Mouse (Mus musculus): Measurements from ENCODE around the gene Flot1. TPM values are rescaled to one million over a fixed set of nuclear protein-coding genes. Genes with fewer than 3 reads are reported as not detected.

Gene Flot1
- total RNA-seq (2021): 100 to 1,000 TPM; 171 to 178 TPM

GRCm38 (mm10) chr17:35822964-35823937 lies at the start of gene Flot1:
Gene Flot1 (plus strand): TSS chr17:35823230.
- intact Hi-C loops (cut with DNase I): no loop called here
- peak; percentile 74 to 91 for DNase-seq (ENCODE audit: extremely low spot score in 1 of 2, low spot score in 2 of 2)

DNA sequence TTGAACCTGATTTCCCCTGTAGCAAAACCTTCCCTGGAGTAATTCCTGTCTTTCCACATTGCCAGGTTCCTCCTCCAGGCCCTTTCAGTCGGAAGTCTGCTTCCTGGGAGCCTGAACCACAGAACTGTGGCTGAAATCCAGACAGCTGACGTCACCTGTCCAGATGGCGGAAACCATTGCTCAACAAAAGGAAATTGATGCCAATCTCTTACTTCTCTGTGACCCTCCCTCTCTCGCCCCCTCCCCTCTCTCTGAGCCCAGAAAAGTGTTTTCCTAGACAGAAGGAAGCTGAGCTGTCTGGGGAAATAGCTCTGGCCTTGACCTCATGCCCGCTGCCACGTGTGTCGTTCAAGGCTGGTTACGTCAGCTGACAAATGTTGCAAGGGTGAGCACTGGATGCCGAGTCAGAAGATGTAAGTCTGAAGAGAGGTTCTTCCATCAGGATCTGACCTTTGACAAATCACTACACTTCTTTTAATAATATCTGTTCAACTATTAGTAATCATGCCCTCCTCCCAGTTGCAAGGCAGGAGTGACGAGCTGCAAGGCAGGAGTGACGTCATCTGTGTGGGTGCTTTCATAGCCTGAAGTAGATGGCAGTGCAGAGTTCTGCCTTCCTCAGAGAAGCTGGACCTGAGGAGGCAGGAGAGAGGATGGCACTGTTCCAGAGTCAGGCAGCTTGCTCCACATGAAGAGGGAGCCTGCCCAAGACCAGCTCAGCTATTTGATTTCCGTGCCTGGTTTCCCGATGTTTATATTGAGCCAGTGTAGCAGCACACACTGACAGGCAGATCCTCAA lies 46.0 kb upstream of the Flot1 start:
- intact Hi-C loops (cut with DNase I): no loop called here
- peak; percentile 48 to 86 for DNase-seq (ENCODE audit: extremely low spot score in 1 of 2, low spot score in 2 of 2)

DNA sequence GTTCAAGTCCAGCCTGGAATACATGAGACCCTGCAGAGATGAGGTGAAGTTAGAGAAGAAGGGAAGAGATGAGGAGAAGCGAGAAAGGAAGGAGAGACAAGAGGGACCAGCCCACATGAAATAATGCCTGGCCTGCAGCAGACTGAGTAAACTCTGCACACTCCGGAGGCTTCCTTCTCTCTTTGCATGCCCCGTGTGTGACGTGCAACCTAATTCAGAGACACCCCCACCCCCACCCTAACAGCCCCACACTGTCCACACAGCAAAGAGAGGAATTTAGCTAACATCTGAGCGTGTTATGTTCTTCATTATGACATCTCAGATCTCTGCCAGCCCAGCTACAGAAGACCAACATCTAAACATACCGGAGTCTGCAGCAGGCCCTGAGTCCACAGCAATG lies 44.1 kb upstream of the Flot1 start:
- DNase-seq (ENCODE audit: extremely low spot score in 1 of 2, low spot score in 2 of 2): no peak
- intact Hi-C loops (cut with DNase I): no loop called here

GRCm38 (mm10) chr17:35779466-35780205 lies 43.4 kb upstream of the Flot1 start:
- intact Hi-C loops (cut with DNase I): no loop called here
- peak in 1 of 2 experiments; percentile 46 for DNase-seq (ENCODE audit: extremely low spot score in 1 of 2, low spot score in 2 of 2)

DNA sequence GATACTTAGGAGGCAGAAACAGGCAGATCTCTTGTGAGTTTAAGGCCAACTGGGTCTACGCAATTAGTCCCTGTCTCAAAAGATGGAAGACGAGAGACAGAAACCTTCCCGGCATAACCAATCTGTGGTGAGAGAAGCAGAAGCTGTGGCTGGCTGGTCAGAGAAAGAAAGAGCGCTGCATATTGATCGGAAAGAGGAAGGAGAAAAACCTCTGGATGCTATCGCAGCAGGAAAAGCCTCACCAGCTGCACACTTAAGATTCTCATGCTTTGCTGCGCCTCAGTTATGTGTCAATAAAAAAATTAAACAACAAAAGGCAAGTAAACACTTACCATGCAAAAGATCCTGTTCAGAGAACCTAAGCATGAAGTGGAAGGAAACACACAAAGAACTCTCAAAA lies 42.7 kb upstream of the Flot1 start:
- intact Hi-C loops (cut with DNase I): no loop called here
- DNase-seq (ENCODE audit: extremely low spot score in 1 of 2, low spot score in 2 of 2): no peak

DNA sequence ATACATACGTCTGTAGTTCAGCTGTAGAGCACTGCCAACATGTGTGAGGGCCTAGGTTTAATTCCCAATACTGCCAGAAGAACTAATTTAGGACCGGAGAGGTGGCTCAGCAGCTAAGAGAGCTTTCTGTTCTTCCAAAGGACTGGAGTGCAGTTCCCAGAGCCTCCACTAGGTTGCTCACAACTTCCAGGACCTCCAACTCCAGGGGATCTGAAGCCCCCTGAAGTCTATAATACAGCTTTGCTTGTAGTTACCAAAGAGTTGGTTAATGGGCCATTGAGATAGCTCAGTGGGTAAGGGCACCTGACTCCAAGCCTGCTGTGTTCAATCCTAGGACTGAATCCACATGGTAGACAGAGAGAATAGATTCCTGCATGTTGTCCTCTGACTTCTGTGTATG lies 40.6 kb upstream of the Flot1 start:
- intact Hi-C loops (cut with DNase I): no loop called here

GRCm38 (mm10) chr17:35782924-35783323 lies 40.1 kb upstream of the Flot1 start:
- intact Hi-C loops (cut with DNase I): no loop called here

More for the DNA sequence above, 40.6 kb upstream of the Flot1 start:
- no peak for DNase-seq (ENCODE audit: extremely low spot score in 1 of 2, low spot score in 2 of 2)

GRCm38 (mm10) chr17:35783944-35784343 lies 39.1 kb upstream of the Flot1 start:
- intact Hi-C loops (cut with DNase I): no loop called here
- peak; percentile 17 to 58 for DNase-seq (ENCODE audit: extremely low spot score in 1 of 2, low spot score in 2 of 2)

More at GRCm38 (mm10) chr17:35782924-35783323, 40.1 kb upstream of the Flot1 start:
- DNase-seq (ENCODE audit: extremely low spot score in 1 of 2, low spot score in 2 of 2): no peak

DNA sequence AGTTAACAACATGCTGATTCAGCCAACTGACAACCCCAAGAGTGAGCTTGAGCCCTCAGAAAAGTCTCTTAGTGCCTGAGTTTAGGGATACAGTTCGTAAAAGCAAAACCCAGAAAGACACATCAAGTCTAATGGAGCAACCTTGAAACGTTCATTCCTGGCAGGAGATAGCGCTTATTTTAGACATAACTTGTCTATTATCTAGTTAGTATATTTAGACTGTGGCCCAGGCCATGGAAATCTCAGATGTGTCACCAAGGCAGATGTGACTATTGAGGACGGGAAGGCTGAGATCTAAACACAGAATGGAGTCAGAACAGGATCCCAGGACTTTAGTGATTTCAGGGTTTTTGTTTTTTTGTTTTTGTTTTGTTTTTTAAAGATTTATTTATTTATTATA lies 37.9 kb upstream of the Flot1 start:
- intact Hi-C loops (cut with DNase I): no loop called here
- DNase-seq (ENCODE audit: extremely low spot score in 1 of 2, low spot score in 2 of 2): no peak

- no peak for DNase-seq (ENCODE audit: extremely low spot score in 1 of 2, low spot score in 2 of 2)
- intact Hi-C loops (cut with DNase I): no loop called here
Measured at GRCm38 (mm10) chr17:35787493-35787892, 35.5 kb upstream of the Flot1 start.

DNA sequence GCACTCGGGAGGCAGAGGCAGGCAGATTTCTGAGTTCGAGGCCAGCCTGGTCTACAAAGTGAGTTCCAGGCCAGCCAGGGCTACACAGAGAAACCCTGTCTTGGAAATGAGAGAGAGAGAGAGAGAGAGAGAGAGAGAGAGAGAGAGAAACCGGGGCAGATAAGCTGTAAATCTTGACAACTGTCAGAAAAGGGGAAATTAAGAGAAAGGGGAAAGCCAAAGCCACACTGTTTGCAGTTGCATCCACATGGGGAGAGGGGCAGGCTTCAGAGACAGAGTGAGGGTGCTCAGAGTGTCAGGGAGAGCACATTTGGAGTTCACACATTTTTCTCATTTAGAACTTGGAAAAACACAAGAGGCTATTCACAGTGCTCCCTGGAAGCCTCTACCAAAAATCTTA lies 35.0 kb upstream of the Flot1 start:
- DNase-seq (ENCODE audit: extremely low spot score in 1 of 2, low spot score in 2 of 2): no peak
- intact Hi-C loops (cut with DNase I): no loop called here

GRCm38 (mm10) chr17:35790933-35791332 lies 32.1 kb upstream of the Flot1 start:
- intact Hi-C loops (cut with DNase I): no loop called here

GRCm38 (mm10) chr17:35792837-35793236 lies 30.2 kb upstream of the Flot1 start:
- intact Hi-C loops (cut with DNase I): no loop called here
- DNase-seq (ENCODE audit: extremely low spot score in 1 of 2, low spot score in 2 of 2): no peak

More at GRCm38 (mm10) chr17:35790933-35791332, 32.1 kb upstream of the Flot1 start:
- no peak for DNase-seq (ENCODE audit: extremely low spot score in 1 of 2, low spot score in 2 of 2)

DNA sequence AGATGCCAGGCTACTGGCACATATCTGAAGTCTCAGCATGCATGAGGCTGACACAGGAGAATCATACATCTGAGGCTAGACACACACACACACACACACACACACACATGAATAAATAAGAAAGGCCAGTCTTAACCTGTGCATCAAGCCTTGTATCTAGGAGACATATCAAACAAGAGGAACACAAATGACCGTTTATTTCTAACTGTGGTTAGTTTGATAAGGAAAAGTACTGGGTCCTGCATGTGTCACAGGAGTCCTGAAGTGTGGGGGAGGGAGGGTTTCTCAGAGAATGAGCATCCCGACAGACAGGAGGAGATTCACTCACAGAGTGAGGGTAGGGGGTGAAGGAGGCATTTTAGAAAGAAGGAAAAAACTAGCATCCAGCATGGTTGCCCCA lies 27.9 kb upstream of the Flot1 start:
- intact Hi-C loops (cut with DNase I): loop anchor here (5.0 kb wide), 1 partner anchor 43 kb away; no protein-coding TSS in a partner anchor
- DNase-seq (ENCODE audit: extremely low spot score in 1 of 2, low spot score in 2 of 2): no peak

GRCm38 (mm10) chr17:35795656-35796055 lies 27.4 kb upstream of the Flot1 start:
- intact Hi-C loops (cut with DNase I): loop anchor here (5.0 kb wide), 1 partner anchor 43 kb away; no protein-coding TSS in a partner anchor
- DNase-seq (ENCODE audit: extremely low spot score in 1 of 2, low spot score in 2 of 2): no peak

DNA sequence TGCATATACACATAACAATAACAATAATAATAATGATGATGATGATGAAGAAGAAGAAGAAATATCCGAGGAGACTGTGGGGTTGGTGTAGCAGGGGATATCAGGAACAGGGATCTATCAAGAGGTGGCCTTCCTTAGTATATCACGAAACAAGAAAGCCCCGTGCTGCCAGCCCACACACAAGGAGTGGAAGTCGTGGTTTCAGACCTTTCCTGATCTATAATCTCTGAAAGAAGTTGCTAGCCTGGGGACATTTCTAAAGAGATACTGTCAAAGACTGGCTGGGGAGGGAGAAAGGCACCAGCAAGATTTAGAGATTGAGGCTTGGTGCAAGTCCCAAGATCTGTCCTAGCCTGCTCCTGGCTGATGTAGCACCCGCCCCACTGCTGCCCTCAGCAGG lies 26.2 kb upstream of the Flot1 start:
- intact Hi-C loops (cut with DNase I): loop anchor here (5.0 kb wide), 1 partner anchor 45 kb away; no protein-coding TSS in a partner anchor

GRCm38 (mm10) chr17:35800905-35801304 lies 22.1 kb upstream of the Flot1 start:
- intact Hi-C loops (cut with DNase I): no loop called here
- no peak for DNase-seq (ENCODE audit: extremely low spot score in 1 of 2, low spot score in 2 of 2)

More for the DNA sequence above, 26.2 kb upstream of the Flot1 start:
- no peak for DNase-seq (ENCODE audit: extremely low spot score in 1 of 2, low spot score in 2 of 2)

GRCm38 (mm10) chr17:35803020-35803419 lies 20.0 kb upstream of the Flot1 start:
- intact Hi-C loops (cut with DNase I): no loop called here

More at GRCm38 (mm10) chr17:35803020-35803419, 20.0 kb upstream of the Flot1 start:
- DNase-seq (ENCODE audit: extremely low spot score in 1 of 2, low spot score in 2 of 2): no peak

All from left cerebral cortex, postnatal 10 days (tissue).